Mouse (Mus musculus): ENCODE measurements around the gene Tent4b. TPM values are rescaled to one million over a fixed set of nuclear protein-coding genes. Genes with fewer than 3 reads are reported as not detected.

The Tent4b gene
- polyA plus RNA-seq, 2 experiments from 2014 or later, result 7.6 to 13.7 TPM

DNA sequence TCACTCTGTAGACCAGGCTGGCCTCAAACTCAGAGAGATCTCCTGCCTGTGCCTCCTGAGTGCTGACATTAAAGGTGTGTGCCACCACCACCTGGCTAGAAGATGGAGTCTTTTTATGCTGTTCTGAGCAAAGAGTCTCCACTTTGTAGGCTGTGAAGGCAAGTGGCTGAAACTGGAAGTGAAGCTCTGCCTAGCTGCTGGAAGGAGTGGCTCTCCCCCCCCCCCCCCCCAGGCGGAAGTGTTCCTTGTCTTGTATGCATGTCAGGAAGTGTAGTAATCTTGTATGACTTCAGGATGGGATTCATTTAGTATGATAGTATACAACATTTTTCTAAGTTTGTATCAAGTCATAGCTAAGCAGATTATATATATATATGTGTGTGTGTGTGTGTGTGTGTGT lies 29.8 kb downstream of the Tent4b start:
- no peak for ATAC-seq

GRCm38 (mm10) chr8:88236666-88237065 lies 37.7 kb downstream of the Tent4b start:
- ATAC-seq, result no peak

- no peak for ATAC-seq
Observed at GRCm38 (mm10) chr8:88237606-88238005, 38.6 kb downstream of the Tent4b start.

GRCm38 (mm10) chr8:88239277-88239676 lies 40.3 kb downstream of the Tent4b start:
- no peak for ATAC-seq

GRCm38 (mm10) chr8:88241871-88242270 lies 42.9 kb downstream of the Tent4b start:
- no peak for ATAC-seq

DNA sequence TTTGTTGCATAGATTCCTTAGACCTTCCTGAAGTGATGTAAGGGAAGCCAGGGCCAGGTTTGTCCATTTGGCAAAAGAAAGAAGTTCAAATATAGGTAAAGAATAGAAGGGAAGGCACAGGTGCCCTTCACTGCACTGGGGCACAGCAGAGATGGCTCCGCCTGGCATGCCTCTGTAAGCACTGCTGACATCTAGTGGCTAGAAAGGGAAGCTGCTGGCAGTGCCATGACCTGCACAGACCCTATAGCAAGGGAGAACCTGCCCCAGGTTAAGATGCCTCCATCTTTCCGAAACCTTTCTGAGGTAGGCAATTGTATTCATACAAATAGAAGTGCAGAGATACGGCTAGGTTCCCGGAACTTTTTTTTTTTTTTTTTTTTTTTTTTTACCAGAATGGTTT lies 45.3 kb downstream of the Tent4b start:
- peak; percentile 96 for ATAC-seq

DNA sequence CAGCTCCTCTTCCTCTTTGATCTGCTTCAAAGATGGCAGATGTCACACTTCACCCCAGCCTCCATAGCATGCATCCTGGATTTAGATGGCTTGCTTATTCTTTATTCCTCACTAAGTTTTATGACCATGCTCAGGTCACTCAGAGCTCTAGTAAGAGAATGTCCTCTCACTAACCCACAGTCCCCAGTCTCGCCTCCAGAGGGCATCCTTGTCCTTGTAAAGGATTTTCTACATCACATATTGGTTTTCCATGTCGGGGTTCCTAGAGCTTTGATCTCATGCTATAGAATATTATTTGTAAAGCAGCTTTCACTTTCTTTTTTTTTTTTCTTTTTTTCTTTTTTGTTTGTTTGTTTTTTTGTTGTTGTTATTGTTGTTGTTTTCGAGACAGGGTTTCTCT lies 53.8 kb downstream of the Tent4b start:
- ATAC-seq, result no peak

GRCm38 (mm10) chr8:88254957-88255356 lies 55.9 kb downstream of the Tent4b start:
- ATAC-seq, result no peak

- no peak for ATAC-seq
Observed at GRCm38 (mm10) chr8:88258024-88258423, 59.0 kb downstream of the Tent4b start.

DNA sequence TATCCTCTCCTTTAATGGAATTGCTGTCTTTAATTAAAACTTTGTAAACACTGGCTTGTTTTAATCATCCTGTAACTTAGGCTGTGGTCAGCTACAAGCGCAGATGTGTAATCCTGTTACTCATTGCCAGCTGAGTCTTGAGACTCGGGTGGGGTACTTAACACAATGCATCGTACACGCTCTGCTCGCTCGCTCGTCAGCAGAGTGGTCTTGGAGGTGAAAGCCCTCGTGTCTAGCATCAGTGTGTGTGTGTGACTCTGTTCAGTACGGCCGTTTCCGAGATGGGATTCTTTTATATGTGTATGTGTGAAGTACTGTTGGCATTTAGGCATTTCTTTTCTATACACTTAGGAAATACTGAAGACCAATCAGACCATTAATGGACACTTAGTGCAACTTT lies 59.5 kb downstream of the Tent4b start:
- no peak for ATAC-seq

DNA sequence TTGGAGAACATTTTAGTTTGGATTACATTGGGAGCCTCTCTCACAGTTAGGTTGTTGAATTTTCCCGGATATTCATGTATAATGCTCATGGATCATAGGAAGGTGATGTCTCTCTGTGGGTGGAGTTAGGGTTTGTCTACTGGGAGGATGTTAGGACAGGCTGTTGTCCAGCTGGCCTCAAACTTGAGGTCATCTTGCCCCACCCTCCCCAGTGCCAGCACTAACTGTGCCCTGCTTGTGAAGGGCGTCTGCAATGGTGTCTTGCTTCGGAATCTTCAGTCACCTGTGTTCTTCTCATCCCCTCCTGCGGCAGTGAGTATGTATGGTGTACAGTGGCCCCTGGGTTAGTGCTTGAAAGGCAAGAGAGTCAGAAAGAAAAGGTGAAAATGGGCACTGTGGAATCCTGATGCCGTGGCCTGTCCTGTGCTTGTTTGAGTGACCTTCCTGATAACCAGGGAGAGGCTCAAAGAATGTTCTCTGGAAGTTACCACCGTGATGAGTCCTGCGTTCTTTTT lies 61.5 kb downstream of the Tent4b start:
- no peak for ATAC-seq

GRCm38 (mm10) chr8:88262831-88263635 lies 64.0 kb downstream of the Tent4b start:
- ATAC-seq, result no peak

DNA sequence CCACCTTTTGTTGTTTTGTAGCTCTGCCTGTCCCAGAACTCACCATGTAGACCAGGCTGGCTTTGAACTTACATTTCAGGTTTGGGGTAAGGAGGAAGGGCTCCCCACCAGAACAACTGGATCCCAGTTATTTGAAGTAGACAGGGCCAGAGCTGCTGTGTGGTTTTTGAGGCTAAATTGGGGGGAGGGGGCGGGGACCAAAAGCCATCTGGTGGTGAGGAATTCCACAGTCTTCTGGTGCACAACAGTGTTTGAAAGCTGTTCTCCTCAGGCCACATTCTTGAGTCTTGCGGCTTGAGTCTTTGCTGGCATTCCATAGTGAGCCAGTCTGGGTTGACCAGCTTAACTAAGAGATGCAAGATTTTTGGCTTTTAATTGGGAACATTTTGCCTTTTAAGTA lies 66.5 kb downstream of the Tent4b start:
- no peak for ATAC-seq

DNA sequence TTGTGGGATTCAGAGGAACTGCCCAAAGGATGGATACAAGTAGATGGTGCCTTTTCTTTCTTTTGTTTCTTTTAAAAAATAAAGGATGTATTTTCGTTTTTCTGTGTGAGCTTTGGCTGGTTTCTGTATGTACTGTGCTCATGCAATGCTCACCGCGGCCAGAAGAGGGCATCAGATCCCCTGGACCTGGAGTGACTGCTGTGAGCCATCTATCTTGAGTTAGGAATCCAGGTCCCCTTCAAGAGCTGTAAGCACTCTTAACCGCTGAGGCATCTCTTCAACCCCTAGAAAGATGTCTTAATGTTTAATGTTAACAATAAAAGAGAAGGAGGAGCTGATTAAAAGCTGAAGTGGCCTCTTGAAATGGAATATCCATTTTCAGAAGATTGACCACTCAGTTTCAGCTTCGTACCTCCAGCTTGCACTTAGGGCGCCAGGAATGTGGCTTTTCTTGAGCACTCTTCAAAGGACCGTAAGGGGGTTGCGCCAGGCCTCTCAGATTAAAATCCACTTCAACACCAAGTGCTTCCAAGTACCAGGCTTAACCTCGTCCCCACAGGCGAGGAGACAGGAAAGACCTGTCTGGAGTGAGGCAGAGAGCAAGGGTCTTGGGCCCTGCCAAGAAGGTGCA lies 67.3 kb downstream of the Tent4b start:
- peak; percentile 72 for ATAC-seq

- no peak for ATAC-seq
Observed at GRCm38 (mm10) chr8:88266801-88267403, 67.9 kb downstream of the Tent4b start.

DNA sequence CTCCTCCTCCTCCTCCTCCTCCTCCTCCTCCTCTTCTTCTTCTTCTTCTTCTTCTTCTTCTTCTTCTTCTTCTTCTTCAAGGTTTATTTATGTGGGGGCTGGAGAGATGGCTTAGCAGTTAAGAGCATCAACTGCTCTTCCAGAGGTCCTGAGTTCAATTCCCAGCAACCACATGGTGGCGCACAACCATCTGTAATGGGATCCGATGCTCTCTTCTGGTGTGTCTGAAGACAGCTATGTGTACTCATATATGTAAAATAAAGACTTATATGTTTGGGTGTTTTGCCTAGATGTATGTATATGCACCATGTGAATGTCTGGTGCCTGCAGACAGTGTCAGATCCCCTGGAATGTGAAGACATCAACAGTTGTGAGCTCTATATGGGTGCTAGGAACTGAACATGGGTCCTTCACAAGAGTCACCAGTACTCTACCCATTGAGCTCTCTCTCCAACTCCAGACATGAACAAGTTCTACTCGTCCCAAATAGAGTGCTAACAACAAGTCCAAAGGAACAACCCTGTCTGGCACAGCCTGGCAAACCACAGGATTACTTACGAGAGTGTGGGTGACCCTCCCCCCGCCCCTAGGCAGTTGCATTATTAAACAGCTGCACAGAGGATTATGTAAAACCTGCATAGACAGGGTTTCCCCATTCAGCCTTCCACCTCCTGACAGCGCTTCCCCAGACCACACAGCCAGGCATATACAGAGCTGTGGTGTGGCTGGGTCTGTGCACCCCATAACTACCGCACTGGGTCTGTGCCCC lies 70.3 kb downstream of the Tent4b start:
- ATAC-seq, result peak; percentile 25

GRCm38 (mm10) chr8:88270086-88270485 lies 71.1 kb downstream of the Tent4b start:
- ATAC-seq, result no peak

GRCm38 (mm10) chr8:88272231-88273050 lies 73.4 kb downstream of the Tent4b start, which contains the start of gene Adcy7:
TSS of gene Adcy7 (plus strand) at chr8:88272403.
- ATAC-seq, result peak; percentile 83

DNA sequence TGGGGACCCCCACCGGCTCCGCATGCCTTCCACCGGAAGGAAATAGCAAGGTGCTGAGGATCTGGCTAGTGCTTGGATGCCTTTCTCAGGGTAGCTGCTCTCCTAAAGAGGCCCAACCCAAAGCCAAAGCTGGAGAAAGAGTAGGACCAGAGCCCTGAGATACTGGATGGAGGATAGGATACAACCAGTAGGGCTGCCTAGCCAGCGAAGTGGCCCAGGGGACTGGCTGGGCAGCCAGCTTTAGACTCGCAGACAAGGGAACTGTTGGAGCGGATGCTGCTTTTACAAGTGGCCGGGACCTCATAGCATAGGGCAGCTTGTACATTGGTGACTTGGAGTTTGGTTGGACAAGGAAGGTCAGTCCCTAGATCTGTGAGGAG lies 74.0 kb downstream of the Tent4b start:
- no peak for ATAC-seq

DNA sequence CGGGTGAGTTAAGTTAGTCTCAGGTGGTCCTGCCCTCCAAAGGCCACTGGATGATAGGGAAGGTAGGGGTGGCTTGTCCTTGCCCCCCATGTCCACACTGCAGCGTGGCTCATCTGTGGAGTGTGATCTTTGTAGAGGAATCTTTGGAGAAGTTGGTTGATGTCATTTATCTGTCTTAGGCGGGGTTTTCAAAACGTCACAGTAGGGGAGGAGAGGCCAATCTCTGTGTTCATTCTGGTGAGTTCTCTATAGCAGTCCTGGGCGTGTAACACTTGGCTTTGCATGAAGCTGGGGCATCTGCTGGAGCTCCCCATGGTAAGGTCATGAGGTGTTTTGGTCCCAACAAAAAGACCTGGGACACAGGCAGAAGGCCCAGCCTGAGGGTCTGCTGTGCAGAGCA lies 75.1 kb downstream of the Tent4b start:
- ATAC-seq, result no peak

- peak; percentile 41 for ATAC-seq
Observed at GRCm38 (mm10) chr8:88279220-88279619, 80.2 kb downstream of the Tent4b start.

GRCm38 (mm10) chr8:88279670-88280069 lies 80.7 kb downstream of the Tent4b start:
- ATAC-seq, result peak; percentile 90
